Mouse (Mus musculus) intestine, embryonic 15.5 days (tissue): ENCODE measurements around the gene Gse1. TPM values are rescaled to one million over a fixed set of nuclear protein-coding genes. Genes with fewer than 3 reads are reported as not detected.

Experiments
- ATAC-seq: fragments of 200-750 bp; cut with Nextera tagmentation; 2 replicates; pipeline ENCODE4 v1.8.0; 2017; ENCODE audit warnings: moderate TSS enrichment, moderate library complexity
- H3K27ac ChIP-seq: fragments of 300-500 bp; sonication (generic); 2 replicates; pipeline ENCODE4 v1.5.1; 2015; ENCODE audit warnings: mild to moderate bottlenecking, inconsistent platforms
- H3K27me3 ChIP-seq: fragments of 300-500 bp; sonication (generic); replicated peaks from 2 replicates; pipeline ENCODE4 v1.6.1; 2015; ENCODE audit warnings: inconsistent platforms
- H3K36me3 ChIP-seq: fragments of 300-500 bp; sonication (generic); 2 replicates; pipeline ENCODE4 v1.6.1; 2015; ENCODE audit warnings: inconsistent platforms
- H3K4me1 ChIP-seq: fragments of 300-500 bp; sonication (generic); replicated peaks from 2 replicates; pipeline ENCODE4 v1.6.1; 2015; ENCODE audit warnings: inconsistent platforms
- H3K4me2 ChIP-seq: fragments of 300-500 bp; sonication (generic); replicated peaks from 2 replicates; pipeline ENCODE4 v1.6.1; 2015; ENCODE audit warnings: mild to moderate bottlenecking, inconsistent platforms
- H3K4me3 ChIP-seq: fragments of 300-500 bp; sonication (generic); replicated peaks from 2 replicates; pipeline ENCODE4 v1.5.1; 2015; ENCODE audit warnings: inconsistent platforms
- H3K9ac ChIP-seq: fragments of 300-500 bp; sonication (generic); 2 replicates; pipeline ENCODE4 v1.6.1; 2015; ENCODE audit warnings: inconsistent platforms
- H3K9me3 ChIP-seq: fragments of 300-500 bp; sonication (generic); 2 replicates; pipeline ENCODE4 v1.6.1; 2016; ENCODE audit warnings: inconsistent platforms
- WGBS: fragments of 180-500 bp; shearing (Covaris S2); methylation state at CpG from one replicate; pipeline ENCODE4 v1.1.7; 2015; 5-methylcytosine and 5-hydroxymethylcytosine counted together
- polyA plus RNA-seq: library from polyadenylated mRNA; unstranded; fragments of >200 nt; fragmentation: Nextera tagmentation; extraction: Ambion mirVana; gene quantifications from 2 replicates; pipeline ENCODE4 v1.2.1, GENCODE M21; 2015

Gse1 gene
- polyA plus RNA-seq, 1 experiment from 2014 or later, result 7.9 TPM

DNA sequence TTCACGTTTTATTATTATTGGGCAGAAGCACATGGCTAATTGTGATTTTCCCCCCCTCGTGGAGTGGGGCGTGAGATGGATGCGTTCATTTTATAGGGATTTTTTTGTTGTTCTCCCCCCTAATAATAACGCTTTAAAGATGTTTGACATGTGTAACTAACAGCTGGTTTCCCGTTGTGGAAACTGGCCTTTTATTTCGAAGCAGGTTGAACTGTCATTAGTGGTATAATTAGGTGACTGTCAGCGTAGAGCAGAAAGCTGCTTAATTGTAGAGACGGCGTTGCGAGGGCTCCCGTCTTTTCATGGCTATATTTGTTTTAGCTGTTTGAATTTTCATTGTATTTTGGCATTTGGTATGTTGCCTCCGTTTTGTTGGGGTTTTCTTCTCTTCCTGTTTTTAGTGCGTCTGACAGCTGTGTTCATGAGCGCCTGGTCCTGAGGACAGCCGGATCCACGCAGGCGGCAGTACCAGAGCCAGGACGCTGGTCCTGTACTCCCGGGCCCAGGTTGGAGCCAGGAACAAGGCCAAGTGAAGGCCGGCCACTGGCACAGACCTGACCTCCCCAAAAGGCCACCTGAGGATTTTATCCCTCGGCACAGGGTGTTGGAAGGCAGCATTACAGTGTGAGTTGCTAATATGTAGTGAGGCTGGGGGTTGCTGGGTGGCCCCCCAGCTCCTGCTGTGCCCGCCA is 277.5 kb downstream of the Gse1 start:
- Histone ChIP-seq H3K27me3 (no peaks in the 10 kb centered on the region), H3K4me3 (no peak overlapping the region), H3K36me3 (no peaks in the 10 kb centered on the region), H3K27ac (0 out of 2 replicates have a peak overlapping the region, but pooled peaks have one; percentile 68), H3K4me1 (peaks cover 88% of the 10 kb centered on the region), H3K4me2 (peak overlapping the region; percentile 54), H3K9me3 (no peaks in the 10 kb centered on the region), H3K9ac (0 out of 2 replicates have a peak overlapping the region, but pooled peaks have one; percentile 36)
- WGBS, result 47% methylated on average over 23 of the region's 23 CpGs
- no peak for ATAC-seq

DNA sequence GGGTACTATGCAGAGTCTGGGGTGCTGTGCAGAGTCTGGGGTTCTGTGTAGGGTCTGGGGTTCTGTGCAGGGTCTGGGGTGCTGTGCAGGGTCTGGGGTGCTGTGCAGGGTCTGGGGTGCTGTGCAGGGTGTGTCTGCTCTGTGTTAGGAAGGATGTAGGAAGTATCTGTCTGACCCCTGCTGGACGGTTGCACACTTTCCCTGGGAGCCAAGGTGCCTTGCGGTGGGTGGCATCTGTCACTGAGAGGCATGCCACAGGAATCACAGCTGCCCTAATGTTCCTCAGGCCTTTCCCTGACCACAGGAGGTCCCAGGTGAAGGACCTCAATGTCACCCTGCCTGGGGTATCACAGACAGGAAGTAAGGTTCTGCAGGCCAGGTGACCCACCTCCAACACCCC is 278.3 kb downstream of the Gse1 start:
- Histone ChIP-seq H3K27ac (no peak overlapping the region), H3K4me1 (peaks cover 88% of the 10 kb centered on the region), H3K4me3 (no peak overlapping the region), H3K27me3 (no peaks in the 10 kb centered on the region), H3K9ac (no peak overlapping the region), H3K36me3 (no peaks in the 10 kb centered on the region), H3K4me2 (no peak overlapping the region), H3K9me3 (no peaks in the 10 kb centered on the region)
- WGBS, result 63% methylated on average over 2 of the region's 2 CpGs
- ATAC-seq, result no peak

DNA sequence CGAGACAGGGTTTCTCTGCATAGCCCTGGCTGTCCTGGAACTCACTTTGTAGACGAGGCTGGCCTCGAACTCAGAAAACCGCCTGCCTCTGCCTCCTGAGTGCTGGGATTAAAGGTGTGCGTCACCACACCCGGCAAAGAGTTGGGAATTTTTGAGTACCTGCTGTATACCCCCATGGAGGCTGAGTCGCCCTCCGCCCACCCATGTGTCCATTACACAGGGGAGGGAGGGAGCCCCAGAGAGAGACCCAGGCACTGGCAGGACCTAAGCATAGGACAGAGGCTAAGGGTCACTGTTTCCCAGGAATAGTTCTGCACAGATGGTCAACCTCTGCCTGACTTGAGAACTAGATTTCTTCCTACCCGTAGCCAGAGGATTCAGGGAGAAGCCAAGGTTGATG is 279.0 kb downstream of the Gse1 start:
- Histone ChIP-seq H3K27me3 (no peaks in the 10 kb centered on the region), H3K4me3 (no peak overlapping the region), H3K4me2 (no peak overlapping the region), H3K4me1 (peaks cover 93% of the 10 kb centered on the region), H3K36me3 (no peaks in the 10 kb centered on the region), H3K9me3 (no peaks in the 10 kb centered on the region), H3K9ac (no peak overlapping the region), H3K27ac (peak overlapping the region; percentile 32; the same call in 1 of the 2 replicates)
- WGBS, result 91% methylated on average over 9 of the region's 9 CpGs
- no peak for ATAC-seq

GRCm38 (mm10) chr8:120509136-120510034 is 281.1 kb downstream of the Gse1 start:
- Histone ChIP-seq H3K9me3 (no peaks in the 10 kb centered on the region), H3K27ac (peak overlapping the region; percentile 42; the same call in 1 of the 2 replicates), H3K9ac (peak overlapping the region; percentile 14; the same call in 1 of the 2 replicates), H3K36me3 (no peaks in the 10 kb centered on the region), H3K4me2 (peak overlapping the region; percentile 45), H3K27me3 (no peaks in the 10 kb centered on the region), H3K4me1 (peaks cover 91% of the 10 kb centered on the region), H3K4me3 (no peak overlapping the region)
- ATAC-seq, result peak; percentile 75
- WGBS, result 11% methylated on average over 21 of the region's 21 CpGs

- peak overlapping the region; percentile 45 for H3K4me2 ChIP-seq
- 18% methylated on average over 5 of the region's 6 CpGs for WGBS
Observed at GRCm38 (mm10) chr8:120510035-120510416, 281.8 kb downstream of the Gse1 start.

GRCm38 (mm10) chr8:120510863-120511457 is 282.7 kb downstream of the Gse1 start:
- no peaks in the 10 kb centered on the region for H3K9me3 ChIP-seq
- H3K4me2 ChIP-seq, result no peak overlapping the region
- 0 out of 2 replicates have a peak overlapping the region, but pooled peaks have one; percentile 8 for H3K9ac ChIP-seq
- ATAC-seq, result no peak
- WGBS, result 40% methylated on average over 5 of the region's 5 CpGs
- H3K36me3 ChIP-seq, result no peaks in the 10 kb centered on the region
- H3K27me3 ChIP-seq, result no peaks in the 10 kb centered on the region
- H3K4me3 ChIP-seq, result no peak overlapping the region
- H3K27ac ChIP-seq, result 0 out of 2 replicates have a peak overlapping the region, but pooled peaks have one; percentile 36
- peaks cover 79% of the 10 kb centered on the region for H3K4me1 ChIP-seq

More at GRCm38 (mm10) chr8:120510035-120510416, 281.8 kb downstream of the Gse1 start:
- no peak for ATAC-seq
- H3K36me3 ChIP-seq, result no peaks in the 10 kb centered on the region
- 0 out of 2 replicates have a peak overlapping the region, but pooled peaks have one; percentile 42 for H3K27ac ChIP-seq
- no peaks in the 10 kb centered on the region for H3K9me3 ChIP-seq
- H3K4me3 ChIP-seq, result no peak overlapping the region
- H3K27me3 ChIP-seq, result no peaks in the 10 kb centered on the region
- H3K9ac ChIP-seq, result no peak overlapping the region
- H3K4me1 ChIP-seq, result peaks cover 84% of the 10 kb centered on the region

GRCm38 (mm10) chr8:120511737-120512136 is 283.5 kb downstream of the Gse1 start:
- Histone ChIP-seq H3K36me3 (no peaks in the 10 kb centered on the region), H3K4me2 (no peak overlapping the region), H3K9ac (no peak overlapping the region), H3K27ac (0 out of 2 replicates have a peak overlapping the region, but pooled peaks have one; percentile 27), H3K9me3 (no peaks in the 10 kb centered on the region), H3K4me3 (no peak overlapping the region), H3K4me1 (peaks cover 79% of the 10 kb centered on the region), H3K27me3 (no peaks in the 10 kb centered on the region)
- no peak for ATAC-seq
- WGBS, result 42% methylated on average over 8 of the region's 8 CpGs

DNA sequence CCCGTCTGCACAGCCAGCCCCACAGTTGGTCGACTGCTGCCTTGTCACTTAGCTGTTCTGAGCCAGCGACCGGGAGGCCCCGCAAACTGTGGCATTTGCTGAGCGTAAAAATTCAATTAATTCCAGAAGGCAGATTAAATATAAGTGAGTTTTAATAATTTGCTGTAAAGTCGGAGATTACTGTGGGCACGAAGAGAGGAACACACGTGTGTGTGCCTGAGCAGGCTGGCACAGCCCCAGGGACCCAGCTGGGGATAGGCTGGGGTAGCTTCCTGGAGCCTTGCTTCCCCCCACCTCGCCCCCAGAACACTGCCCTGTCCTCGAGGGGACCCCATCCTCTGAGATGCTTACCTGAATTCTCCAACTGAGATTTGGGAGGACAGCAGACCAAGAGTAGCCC is 284.1 kb downstream of the Gse1 start:
- H3K4me2 ChIP-seq, result no peak overlapping the region
- 66% methylated on average over 11 of the region's 11 CpGs for WGBS
- no peaks in the 10 kb centered on the region for H3K36me3 ChIP-seq
- peaks cover 81% of the 10 kb centered on the region for H3K4me1 ChIP-seq
- H3K9ac ChIP-seq, result no peak overlapping the region
- H3K27ac ChIP-seq, result no peak overlapping the region
- no peak overlapping the region for H3K4me3 ChIP-seq
- no peak for ATAC-seq
- no peaks in the 10 kb centered on the region for H3K27me3 ChIP-seq
- no peaks in the 10 kb centered on the region for H3K9me3 ChIP-seq

DNA sequence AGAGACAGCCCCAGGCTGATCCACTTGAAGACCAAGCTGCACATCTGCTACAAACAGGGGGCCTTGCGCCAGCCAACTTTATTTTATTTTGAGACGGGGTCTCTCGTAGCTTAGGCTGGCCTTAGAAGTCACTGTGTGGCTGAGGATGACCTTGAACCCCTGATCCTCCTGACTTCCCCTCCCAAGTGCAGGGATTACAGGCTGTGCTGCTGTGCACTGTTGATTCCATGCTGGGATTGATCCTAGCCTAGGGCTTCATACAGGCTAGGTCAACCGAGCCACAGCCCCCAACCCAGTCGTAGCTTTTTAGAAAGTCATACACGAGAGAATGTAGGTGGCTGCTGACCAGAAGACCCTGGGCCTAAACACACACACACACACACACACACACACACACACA is 284.9 kb downstream of the Gse1 start:
- Histone ChIP-seq H3K27me3 (no peaks in the 10 kb centered on the region), H3K9ac (no peak overlapping the region), H3K36me3 (no peaks in the 10 kb centered on the region), H3K27ac (no peak overlapping the region), H3K4me3 (no peak overlapping the region), H3K9me3 (no peaks in the 10 kb centered on the region), H3K4me1 (peaks cover 81% of the 10 kb centered on the region), H3K4me2 (no peak overlapping the region)
- WGBS, result 82% methylated on average over 6 of the region's 6 CpGs
- no peak for ATAC-seq

- no peak overlapping the region for H3K9ac ChIP-seq
- no peak overlapping the region for H3K4me2 ChIP-seq
- H3K4me3 ChIP-seq, result no peak overlapping the region
- 57% methylated on average over 26 of the region's 26 CpGs for WGBS
- peaks cover 81% of the 10 kb centered on the region for H3K4me1 ChIP-seq
- no peaks in the 10 kb centered on the region for H3K36me3 ChIP-seq
- no peaks in the 10 kb centered on the region for H3K9me3 ChIP-seq
- no peak for ATAC-seq
- H3K27me3 ChIP-seq, result no peaks in the 10 kb centered on the region
- no peak overlapping the region for H3K27ac ChIP-seq
Observed at GRCm38 (mm10) chr8:120513638-120514461, 285.6 kb downstream of the Gse1 start.

DNA sequence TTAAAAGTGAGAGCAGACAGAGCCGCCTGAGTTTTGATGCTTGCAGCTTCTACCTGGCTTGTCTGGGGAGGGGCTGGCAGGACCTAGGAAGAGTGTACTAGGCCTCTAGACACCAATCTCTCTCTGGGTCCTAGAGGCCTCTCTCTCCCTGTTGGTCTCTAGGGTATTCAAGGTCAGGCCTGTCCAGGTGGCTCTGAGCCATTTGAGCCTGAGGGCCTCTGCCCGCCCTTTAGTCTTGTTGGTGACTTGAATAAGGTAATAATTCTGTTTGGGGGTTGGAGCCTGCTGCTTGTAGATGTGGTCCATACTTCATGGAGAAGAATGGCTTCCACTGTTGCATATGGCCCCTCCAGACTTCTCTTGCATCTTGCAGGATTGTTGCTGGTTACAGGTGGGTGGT is 287.0 kb downstream of the Gse1 start:
- ATAC-seq, result no peak
- WGBS, result 88% methylated on average over 2 of the region's 2 CpGs
- Histone ChIP-seq H3K9me3 (no peaks in the 10 kb centered on the region), H3K9ac (no peak overlapping the region), H3K4me2 (no peak overlapping the region), H3K27ac (no peak overlapping the region), H3K4me3 (no peak overlapping the region), H3K27me3 (no peaks in the 10 kb centered on the region), H3K4me1 (peaks cover 81% of the 10 kb centered on the region), H3K36me3 (no peaks in the 10 kb centered on the region)
